Mouse (Mus musculus) limb, embryonic 11.5 days (tissue): Measurements from ENCODE around the gene Pigc. TPM values are rescaled to one million over a fixed set of nuclear protein-coding genes. Genes with fewer than 3 reads are reported as not detected.

ENCODE experiments used
- ATAC-seq: fragments of 200-750 bp; cut with Nextera tagmentation; 2 replicates; pipeline ENCODE4 v1.8.0; 2017; ENCODE audit warnings: low read depth; ENCODE audit not compliant: insufficient number of reproducible peaks, low FRiP score, low TSS enrichment
- DNase-seq: peaks from one replicate; pipeline ENCODE4 v3.0.0-alpha.2; 2015; ENCODE audit warnings: low spot score
- H3K27ac ChIP-seq: fragments of 300-500 bp; sonication (generic); replicated peaks from 2 replicates; pipeline ENCODE4 v1.5.1; 2014; ENCODE audit warnings: low read depth, mild to moderate bottlenecking, low read length
- H3K27me3 ChIP-seq: fragments of 300-500 bp; sonication (generic); 2 replicates; pipeline ENCODE4 v1.6.1; 2014; ENCODE audit warnings: mild to moderate bottlenecking, low read length, mixed read lengths; ENCODE audit not compliant: control insufficient read depth, insufficient read depth
- H3K36me3 ChIP-seq: fragments of 300-500 bp; sonication (generic); 2 replicates; pipeline ENCODE4 v1.6.1; 2014; ENCODE audit warnings: mild to moderate bottlenecking, low read length, moderate library complexity, mixed read lengths; ENCODE audit not compliant: control insufficient read depth, insufficient read depth
- H3K4me1 ChIP-seq: fragments of 300-500 bp; sonication (generic); 2 replicates; pipeline ENCODE4 v1.6.1; 2014; ENCODE audit warnings: low read length, mixed read lengths; ENCODE audit not compliant: control insufficient read depth, insufficient read depth
- H3K4me2 ChIP-seq: fragments of 300-500 bp; sonication (generic); 2 replicates; pipeline ENCODE4 v1.6.1; 2014; ENCODE audit warnings: low read depth, mild to moderate bottlenecking, moderate library complexity; ENCODE audit not compliant: severe bottlenecking
- H3K4me3 ChIP-seq: fragments of 300-500 bp; sonication (generic); 2 replicates; pipeline ENCODE4 v1.5.1; 2014; ENCODE audit warnings: low read depth, low read length
- H3K9ac ChIP-seq: fragments of 300-500 bp; sonication (generic); 2 replicates; pipeline ENCODE4 v1.6.1; 2014; ENCODE audit warnings: mild to moderate bottlenecking, low read length
- H3K9me3 ChIP-seq: fragments of 300-500 bp; sonication (generic); 2 replicates; pipeline ENCODE4 v1.6.1; 2016; ENCODE audit warnings: low read length; ENCODE audit not compliant: control insufficient read depth
- WGBS: fragments of 180-500 bp; shearing (Covaris S2); extraction: QIAGEN DNeasy Blood & Tissue Kit; methylation state at CpG from one replicate; pipeline ENCODE4 v1.1.7; 2014; 5-methylcytosine and 5-hydroxymethylcytosine counted together
- polyA plus RNA-seq: library from polyadenylated mRNA; unstranded; fragments of >200 nt; fragmentation: Nextera tagmentation; extraction: Ambion mirVana; gene quantifications from 2 replicates; pipeline ENCODE4 v1.2.1, GENCODE M21; 2014

Pigc gene
- polyA plus RNA-seq, 1 experiment from 2014 or later: 49.8 TPM

GRCm38 (mm10) chr1:161962465-161963377 lies 6.3 kb upstream of the Pigc start:
- WGBS: 64% methylated on average over 3 of the region's 3 CpGs
- DNase-seq: peak; percentile 36

DNA sequence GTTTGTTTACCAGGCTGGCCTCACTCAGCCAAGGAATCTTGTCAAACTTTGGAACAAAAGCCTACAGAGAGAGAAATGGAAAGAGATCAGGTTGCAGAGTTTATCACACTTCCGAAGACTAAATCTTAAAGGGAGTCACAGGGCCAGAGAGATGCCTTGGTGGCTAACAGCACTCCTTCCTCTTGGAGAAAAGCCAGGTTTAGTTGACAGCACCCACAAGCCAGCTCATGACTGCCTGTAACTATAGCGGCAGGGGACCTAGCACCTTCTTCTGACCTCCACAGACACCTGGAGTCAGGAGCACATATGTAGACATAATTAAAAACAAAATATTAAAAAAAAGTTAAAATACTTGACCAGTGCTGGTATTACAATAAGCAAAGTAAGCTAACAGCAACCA lies 1.1 kb upstream of the Pigc start:
- ATAC-seq (no peak), DNase-seq (no peak)
- Histone ChIP-seq H3K36me3 (no peaks in the 10 kb centered on the region), H3K4me1 (no peaks in the 10 kb centered on the region), H3K4me3 (no peak overlapping the region), H3K9me3 (no peaks in the 10 kb centered on the region; the same call in 1 of the 2 replicates), H3K27me3 (no peaks in the 10 kb centered on the region), H3K4me2 (no peak overlapping the region), H3K27ac (no peak overlapping the region), H3K9ac (no peak overlapping the region)
- 77% methylated on average over 2 of the region's 2 CpGs for WGBS

More at GRCm38 (mm10) chr1:161962465-161963377, 6.3 kb upstream of the Pigc start:
- Histone ChIP-seq H3K9me3 (no peaks in the 10 kb centered on the region), H3K9ac (0 out of 2 replicates have a peak overlapping the region, but pooled peaks have one; percentile 12), H3K4me1 (peaks cover 4% of the 10 kb centered on the region; the same call in 1 of the 2 replicates), H3K4me2 (no peak overlapping the region), H3K27me3 (no peaks in the 10 kb centered on the region), H3K27ac (no peak overlapping the region; the same call in 1 of the 2 replicates), H3K4me3 (no peak overlapping the region), H3K36me3 (no peaks in the 10 kb centered on the region)
- peak; percentile 71 for ATAC-seq

DNA sequence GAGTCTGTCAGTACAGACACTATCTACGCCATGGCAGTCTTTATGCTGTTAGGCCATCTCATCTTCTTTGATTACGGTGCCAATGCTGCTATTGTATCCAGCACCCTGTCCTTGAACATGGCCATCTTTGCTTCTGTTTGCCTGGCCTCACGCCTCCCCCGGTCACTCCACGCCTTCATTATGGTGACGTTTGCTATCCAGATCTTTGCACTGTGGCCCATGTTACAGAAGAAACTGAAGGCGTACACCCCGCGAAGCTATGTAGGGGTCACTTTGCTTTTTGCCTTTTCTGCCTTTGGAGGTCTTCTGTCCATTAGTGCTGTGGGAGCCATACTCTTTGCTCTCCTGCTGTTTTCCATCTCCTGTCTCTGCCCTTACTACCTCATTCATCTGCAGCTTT lies 1.9 kb downstream of the Pigc start:
- Histone ChIP-seq H3K4me3 (no peak overlapping the region), H3K4me2 (0 out of 2 replicates have a peak overlapping the region, but pooled peaks have one; percentile 5), H3K36me3 (no peaks in the 10 kb centered on the region), H3K27ac (no peak overlapping the region), H3K27me3 (no peaks in the 10 kb centered on the region), H3K9me3 (no peaks in the 10 kb centered on the region; the same call in 1 of the 2 replicates), H3K9ac (no peak overlapping the region), H3K4me1 (peaks cover 5% of the 10 kb centered on the region; the same call in 1 of the 2 replicates)
- ATAC-seq (no peak), DNase-seq (no peak)
- WGBS: 98% methylated on average over 9 of the region's 9 CpGs

GRCm38 (mm10) chr1:161972233-161972632 lies 3.2 kb downstream of the Pigc start:
- 90% methylated on average over 8 of the region's 8 CpGs for WGBS
- no peak overlapping the region for H3K9ac ChIP-seq

GRCm38 (mm10) chr1:161976255-161977182 lies 7.5 kb downstream of the Pigc start:
- WGBS: 48% methylated on average over 16 of the region's 16 CpGs
- Histone ChIP-seq H3K4me3 (no peak overlapping the region), H3K4me2 (no peak overlapping the region), H3K27ac (peak overlapping the region; percentile 60; the same call in 1 of the 2 replicates), H3K9me3 (no peaks in the 10 kb centered on the region), H3K36me3 (no peaks in the 10 kb centered on the region), H3K9ac (no peak overlapping the region), H3K27me3 (no peaks in the 10 kb centered on the region), H3K4me1 (peaks cover 18% of the 10 kb centered on the region)
- ATAC-seq (peak; percentile 45; the same call in 1 of the 2 replicates), DNase-seq (peak; percentile 88)

More at GRCm38 (mm10) chr1:161972233-161972632, 3.2 kb downstream of the Pigc start:
- no peak overlapping the region for H3K4me2 ChIP-seq
- no peaks in the 10 kb centered on the region; the same call in 1 of the 2 replicates for H3K9me3 ChIP-seq
- H3K4me1 ChIP-seq: peaks cover 8% of the 10 kb centered on the region
- ATAC-seq: no peak
- H3K36me3 ChIP-seq: no peaks in the 10 kb centered on the region
- no peak for DNase-seq
- no peak overlapping the region for H3K27ac ChIP-seq
- no peaks in the 10 kb centered on the region for H3K27me3 ChIP-seq
- H3K4me3 ChIP-seq: no peak overlapping the region

- Histone ChIP-seq H3K9ac (no peak overlapping the region), H3K9me3 (no peaks in the 10 kb centered on the region), H3K36me3 (no peaks in the 10 kb centered on the region), H3K27me3 (no peaks in the 10 kb centered on the region), H3K4me3 (no peak overlapping the region), H3K4me2 (no peak overlapping the region), H3K4me1 (peaks cover 18% of the 10 kb centered on the region), H3K27ac (peak overlapping the region; percentile 60)
- ATAC-seq (no peak), DNase-seq (no peak)
- WGBS: 72% methylated on average over 4 of the region's 4 CpGs
Observed at GRCm38 (mm10) chr1:161977331-161977730, 8.3 kb downstream of the Pigc start.

DNA sequence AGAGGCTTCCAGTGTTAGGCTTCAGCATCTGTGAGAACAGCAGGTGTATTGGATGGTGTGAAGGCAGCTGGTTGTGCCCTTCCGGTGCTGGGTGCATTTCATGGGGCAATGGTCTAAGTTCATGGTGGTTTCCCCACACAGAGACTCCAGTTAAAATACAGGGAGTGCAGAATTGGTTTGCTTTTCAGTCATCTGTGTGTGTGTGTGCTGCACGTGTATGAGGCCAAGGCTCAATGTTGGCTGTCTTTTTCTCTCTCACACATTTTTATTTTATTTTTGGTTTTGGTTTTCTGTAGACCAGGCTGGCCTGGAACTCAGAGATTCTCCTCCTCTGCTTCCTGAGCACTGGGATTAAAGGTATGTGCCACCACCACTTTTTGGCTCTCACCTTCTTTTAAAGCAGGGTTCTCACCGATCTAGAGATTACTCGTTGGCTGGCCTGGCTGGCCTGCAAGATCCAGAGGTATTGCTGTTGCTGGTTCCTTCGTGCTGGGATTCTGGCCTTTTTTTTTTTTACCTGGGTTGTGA lies 9.3 kb downstream of the Pigc start:
- Histone ChIP-seq H3K4me3 (no peak overlapping the region), H3K27me3 (no peaks in the 10 kb centered on the region), H3K4me2 (no peak overlapping the region), H3K4me1 (peaks cover 25% of the 10 kb centered on the region), H3K36me3 (no peaks in the 10 kb centered on the region), H3K9ac (no peak overlapping the region), H3K9me3 (no peaks in the 10 kb centered on the region), H3K27ac (0 out of 2 replicates have a peak overlapping the region, but pooled peaks have one; percentile 60)
- DNase-seq (no peak), ATAC-seq (no peak)
- 83% methylated on average over 5 of the region's 5 CpGs for WGBS

DNA sequence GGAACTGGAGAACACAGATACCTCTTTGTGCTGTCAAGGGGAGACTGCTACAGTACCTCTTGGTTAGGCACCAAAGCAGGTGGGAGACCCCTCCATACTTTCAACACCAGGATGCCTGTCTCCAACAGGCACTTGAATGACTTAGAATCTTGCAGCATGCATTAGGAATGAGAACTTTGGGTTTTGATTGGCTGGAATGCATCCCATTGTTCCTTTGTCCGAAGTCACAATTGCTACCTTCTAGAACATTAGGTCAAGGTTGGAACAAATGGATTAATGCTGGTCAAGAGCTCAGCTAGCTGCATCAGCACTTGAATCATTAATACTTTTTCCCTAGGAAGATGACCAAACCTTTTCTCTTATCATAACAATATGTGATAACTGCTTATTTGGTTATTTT lies 10.6 kb downstream of the Pigc start, which contains the start of gene 4930558K02Rik:
4930558K02Rik (minus strand) TSS at position 101 of the 400 bp plus-strand sequence.
- ATAC-seq: no peak
- WGBS: 80% methylated on average over 1 of the region's 1 CpGs
- no peak within 1 kb of the TSS for H3K4me3 ChIP-seq
- DNase-seq: no peak
- H3K27me3 ChIP-seq: no peaks in the 10 kb centered on the region
- H3K4me1 ChIP-seq: peaks cover 28% of the 10 kb centered on the region
- H3K36me3 ChIP-seq: no peaks in the 10 kb centered on the region
- no peaks in the 10 kb centered on the region for H3K9me3 ChIP-seq
- H3K9ac ChIP-seq: no peak within 1 kb of the TSS
- no peak within 1 kb of the TSS for H3K4me2 ChIP-seq
- H3K27ac ChIP-seq: peak within 1 kb of the TSS; percentile 75; the same call in 1 of the 2 replicates
